Mouse (Mus musculus): ENCODE measurements around the gene Umad1.

- TF ChIP-seq CTCF (IDR thresholded peaks at IDR 0.05; ENCODE audit: low read depth, low read length) (no peak), GATA1 (IDR thresholded peaks at IDR 0.05; ENCODE audit: borderline replicate concordance, low read length) (no peak), TAL1 (conservative IDR thresholded peaks at IDR 0.05; ENCODE audit: low read depth, low read length) (no peak), POLR2AphosphoS5 (IDR thresholded peaks at IDR 0.05; ENCODE audit: insufficient replicate concordance, low read depth, low read length) (no peak), GATA2 (IDR thresholded peaks at IDR 0.05; ENCODE audit: borderline replicate concordance, low read depth, low read length) (no peak)
Observed at GRCm38 (mm10) chr6:8497868-8498257, 238.8 kb downstream of the Umad1 start.

All from G1E (cell line).